Mouse (Mus musculus) bone marrow macrophage, adult 2 months (primary cell): ENCODE results near the gene Ssh2.

ENCODE experiments used
- CTCF ChIP-seq: IDR thresholded peaks from 2 replicates; pipeline ENCODE4 v1.5.1; 2012; ENCODE audit warnings: low read depth, mild to moderate bottlenecking, low read length, moderate library complexity
- POLR2A ChIP-seq: IDR thresholded peaks from 2 replicates; pipeline ENCODE4 v1.6.1; 2012; ENCODE audit warnings: mild to moderate bottlenecking, low read depth, low read length, borderline replicate concordance

DNA sequence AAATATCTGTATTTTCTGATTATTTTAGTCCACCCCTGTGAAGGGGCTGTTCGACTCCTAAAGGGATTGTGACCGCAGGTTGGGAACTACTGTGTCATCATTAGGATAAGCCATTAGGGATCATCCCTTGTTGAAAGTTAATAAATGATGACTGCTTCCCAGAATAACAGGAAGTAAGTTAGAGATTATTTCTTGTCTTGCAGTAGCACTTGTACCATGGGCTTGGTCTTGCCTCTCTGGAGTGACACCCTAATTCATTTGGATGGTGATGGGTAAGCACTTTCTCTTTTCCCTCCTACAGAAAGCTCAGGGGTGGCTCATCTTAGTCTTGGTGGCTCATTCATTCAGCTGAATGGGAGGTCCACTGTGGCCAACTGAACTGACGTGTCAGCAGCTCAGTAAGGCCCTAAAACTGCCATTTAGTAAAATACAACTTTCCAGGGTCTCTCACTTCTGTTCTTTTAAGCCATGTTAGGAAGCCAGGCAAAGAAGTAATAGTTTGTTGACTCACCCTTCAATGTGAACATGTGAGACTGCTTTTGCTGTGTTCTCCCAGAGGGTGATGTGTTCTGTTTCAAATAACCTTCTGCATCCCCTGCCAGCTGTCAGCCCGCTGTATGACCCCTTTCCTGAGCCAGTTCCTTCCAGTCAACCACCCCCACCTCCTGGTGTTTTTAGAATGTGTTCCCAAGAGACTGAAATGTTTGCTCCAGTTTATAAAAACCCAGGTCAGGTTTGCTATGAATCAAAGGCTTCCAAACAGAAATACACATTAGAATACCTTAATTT is 200.3 kb downstream of the Ssh2 start:
- TF ChIP-seq CTCF (no peak), POLR2A (no peak)
